Mouse (Mus musculus): ENCODE results near the gene Slc38a8.

Slc38a8 gene

GRCm38 (mm10) chr8:119501598-119501997 lies at the start of gene Slc38a8:
Gene Slc38a8 (minus strand): TSS chr8:119501698.
- DNase-seq, result no peak

GRCm38 (mm10) chr8:119548560-119549113 lies 47.1 kb upstream of the Slc38a8 start:
- DNase-seq, result no peak

DNA sequence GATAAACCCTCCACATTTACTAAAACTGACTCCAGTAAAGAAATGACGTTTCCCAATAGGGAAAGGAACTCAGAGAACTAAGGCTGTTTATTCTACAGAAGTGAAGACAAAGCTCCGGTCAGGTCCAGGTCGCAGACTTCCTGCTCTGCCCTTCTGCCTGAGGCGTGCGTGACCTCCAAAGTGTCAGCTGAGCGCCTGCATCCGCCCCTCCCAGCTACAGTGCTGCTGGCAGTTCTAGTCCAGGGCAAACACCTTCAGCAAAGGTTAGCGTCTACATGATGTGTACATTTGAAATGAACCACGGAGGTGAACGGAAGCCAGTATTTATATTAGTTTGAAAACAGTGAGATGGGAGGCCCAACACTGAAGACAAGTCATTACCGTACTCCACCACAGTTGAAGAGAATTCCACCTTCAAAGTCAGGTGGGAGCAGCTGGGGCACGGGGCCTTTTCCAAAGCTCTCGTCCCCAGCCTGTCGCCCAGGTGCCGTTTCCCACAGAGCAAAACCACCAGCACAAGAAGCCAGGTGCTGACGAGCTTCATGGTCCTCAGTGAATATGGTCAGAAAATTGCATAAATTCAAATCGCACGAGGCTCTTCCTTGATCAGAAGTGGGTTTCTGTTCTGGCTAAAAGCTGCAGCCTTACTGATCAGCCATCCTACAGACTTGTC lies 45.7 kb upstream of the Slc38a8 start:
- peak; percentile 41 to 63 for DNase-seq

DNA sequence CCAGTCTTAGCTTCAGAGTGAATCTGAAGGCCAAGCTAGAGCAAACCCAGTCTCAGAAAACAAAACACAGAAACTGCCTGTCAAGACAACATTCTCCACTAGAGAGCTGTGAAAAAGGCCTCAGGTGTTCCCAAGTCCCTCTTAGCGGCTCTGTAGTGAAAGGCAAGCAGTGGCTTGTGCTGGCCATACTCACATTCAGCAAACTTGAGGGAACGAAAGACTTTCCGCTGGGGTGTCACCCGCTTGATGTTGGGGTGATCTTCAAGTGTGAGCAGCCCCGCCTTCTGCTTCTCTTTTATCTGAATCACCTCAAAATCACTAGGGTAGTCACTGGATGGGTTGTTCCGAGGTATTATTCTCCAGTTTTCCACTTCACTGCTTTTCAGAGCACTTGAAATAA lies 44.3 kb upstream of the Slc38a8 start:
- DNase-seq, result no peak

DNA sequence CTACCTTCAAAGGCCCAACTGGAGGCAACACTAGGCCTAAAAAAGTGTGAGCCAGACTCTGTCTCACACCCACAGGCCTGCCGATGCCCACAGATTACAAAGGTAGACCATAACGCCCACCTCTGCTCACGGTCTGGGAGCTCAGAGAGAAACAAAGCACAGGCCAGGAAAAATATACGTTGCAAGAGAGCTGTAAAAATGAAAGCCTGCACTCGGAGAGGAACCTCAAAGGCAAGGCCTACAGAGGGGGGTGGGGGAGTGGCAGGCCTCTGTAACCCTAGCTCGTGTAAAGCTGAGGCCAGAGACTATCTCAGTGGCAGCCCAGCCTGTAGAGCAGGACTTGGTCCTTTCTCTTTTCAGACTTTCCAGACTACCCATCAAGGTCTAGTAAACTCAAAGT lies 43.7 kb upstream of the Slc38a8 start:
- no peak for DNase-seq

- no peak for DNase-seq
Measured at GRCm38 (mm10) chr8:119544606-119545005, 43.1 kb upstream of the Slc38a8 start.

DNA sequence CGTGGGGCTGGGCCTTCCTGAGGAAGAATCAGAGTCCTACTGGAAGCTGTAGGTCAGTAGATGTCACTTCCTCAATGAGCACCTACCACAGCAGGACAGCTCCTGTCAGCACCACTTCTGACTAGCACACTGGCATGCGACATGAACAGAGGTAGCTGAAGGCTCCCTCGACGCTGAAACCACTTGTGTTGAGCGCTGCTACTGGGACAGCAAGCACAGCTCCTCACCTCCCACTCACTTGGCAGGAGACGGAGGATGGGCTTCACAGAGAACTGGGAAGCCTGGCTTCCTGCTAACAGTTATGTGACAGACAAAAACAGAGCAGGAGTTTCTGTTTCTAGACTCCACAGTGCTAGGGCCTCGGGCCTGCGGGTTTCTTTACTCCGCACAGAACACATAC lies 30.5 kb upstream of the Slc38a8 start:
- DNase-seq, result no peak

GRCm38 (mm10) chr8:119531397-119531796 lies 29.9 kb upstream of the Slc38a8 start:
- no peak for DNase-seq

GRCm38 (mm10) chr8:119530937-119531336 lies 29.4 kb upstream of the Slc38a8 start:
- DNase-seq, result no peak

DNA sequence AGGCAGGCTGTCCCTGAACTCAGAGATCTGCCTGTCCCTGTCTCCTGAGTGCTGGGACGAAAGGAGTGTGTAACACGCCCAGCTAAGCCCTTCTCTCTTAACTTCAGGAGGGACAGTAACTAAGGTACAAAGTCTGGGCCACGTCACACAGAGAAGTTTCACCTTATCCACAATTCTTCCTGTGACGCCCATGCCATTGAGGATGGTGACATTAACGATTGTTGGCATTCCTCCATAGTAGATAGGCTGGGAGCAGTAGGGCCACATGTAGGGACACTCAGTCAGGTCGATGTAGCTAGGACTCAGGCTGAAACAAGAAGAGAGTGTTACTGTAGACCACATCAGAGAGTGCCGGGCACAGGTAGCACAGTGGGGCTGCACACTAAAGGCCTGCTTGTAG lies 27.3 kb upstream of the Slc38a8 start:
- DNase-seq, result no peak

GRCm38 (mm10) chr8:119520102-119520501 lies 18.6 kb upstream of the Slc38a8 start:
- no peak for DNase-seq

DNA sequence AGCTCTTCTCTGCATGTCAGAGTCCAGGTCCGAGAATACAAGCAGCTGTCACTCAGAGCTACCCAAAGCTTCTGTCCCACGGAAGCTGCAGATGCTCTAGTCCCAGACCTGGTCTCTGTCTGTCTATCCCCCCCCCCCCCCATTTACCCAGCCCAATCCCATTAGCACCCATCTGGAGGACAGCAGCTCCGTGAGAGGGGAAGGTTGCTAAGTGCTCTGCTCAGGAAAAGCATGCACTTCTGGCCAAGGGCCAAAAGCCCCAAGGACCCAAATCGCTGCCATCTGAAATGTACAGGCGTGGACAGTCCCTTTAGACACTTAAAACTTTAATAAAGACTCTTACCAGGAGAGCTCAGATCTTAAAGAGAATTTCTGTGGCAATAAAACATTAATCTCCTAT lies 15.2 kb upstream of the Slc38a8 start:
- no peak for DNase-seq

- DNase-seq, result no peak
Measured at GRCm38 (mm10) chr8:119515767-119516166, 14.3 kb upstream of the Slc38a8 start.

DNA sequence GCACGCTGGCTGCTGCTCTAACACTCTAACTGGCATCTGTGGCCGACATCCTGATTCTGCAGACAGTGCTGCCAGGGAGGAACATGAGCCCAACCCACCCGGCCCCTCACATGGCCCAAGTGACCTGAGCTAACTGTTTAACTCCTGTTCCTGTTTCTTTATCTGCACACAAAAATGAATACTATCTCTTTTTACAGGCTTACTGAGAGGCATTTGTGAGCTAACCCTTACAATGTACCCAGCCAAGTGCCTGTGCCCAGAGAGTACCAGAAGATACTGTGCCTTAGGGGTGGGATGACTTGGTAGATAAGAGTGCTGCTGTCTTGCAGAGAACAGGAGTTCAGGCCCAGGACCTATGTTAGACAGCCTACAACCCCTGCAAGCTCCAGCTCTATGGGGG lies 13.4 kb upstream of the Slc38a8 start:
- DNase-seq, result no peak

- no peak for DNase-seq
Measured at GRCm38 (mm10) chr8:119513405-119513804, 11.9 kb upstream of the Slc38a8 start.

GRCm38 (mm10) chr8:119511722-119512121 lies 10.2 kb upstream of the Slc38a8 start:
- DNase-seq, result no peak

GRCm38 (mm10) chr8:119510471-119510870 lies 9.0 kb upstream of the Slc38a8 start:
- no peak for DNase-seq

DNA sequence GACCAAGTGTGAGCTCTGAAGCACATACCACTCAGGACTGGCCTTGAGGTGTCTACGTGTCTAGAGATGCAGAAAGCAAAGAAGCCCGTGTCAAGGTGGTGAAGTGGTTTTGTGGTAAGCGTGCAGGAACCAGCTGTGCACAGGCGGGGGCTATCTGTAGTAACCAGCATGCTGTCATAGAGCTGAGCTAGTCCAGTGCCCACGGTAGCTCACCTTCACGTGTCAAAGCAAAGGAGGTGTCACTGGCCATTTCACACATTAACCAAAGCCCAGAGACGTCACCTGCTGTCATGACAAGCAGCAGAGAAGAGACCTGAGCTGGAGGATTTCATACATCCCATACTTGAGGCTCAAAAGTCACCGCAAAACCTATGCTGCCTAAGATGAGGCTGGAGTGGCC lies 4.6 kb upstream of the Slc38a8 start:
- DNase-seq, result no peak

GRCm38 (mm10) chr8:119505488-119505887 lies 4.0 kb upstream of the Slc38a8 start:
- DNase-seq, result no peak

DNA sequence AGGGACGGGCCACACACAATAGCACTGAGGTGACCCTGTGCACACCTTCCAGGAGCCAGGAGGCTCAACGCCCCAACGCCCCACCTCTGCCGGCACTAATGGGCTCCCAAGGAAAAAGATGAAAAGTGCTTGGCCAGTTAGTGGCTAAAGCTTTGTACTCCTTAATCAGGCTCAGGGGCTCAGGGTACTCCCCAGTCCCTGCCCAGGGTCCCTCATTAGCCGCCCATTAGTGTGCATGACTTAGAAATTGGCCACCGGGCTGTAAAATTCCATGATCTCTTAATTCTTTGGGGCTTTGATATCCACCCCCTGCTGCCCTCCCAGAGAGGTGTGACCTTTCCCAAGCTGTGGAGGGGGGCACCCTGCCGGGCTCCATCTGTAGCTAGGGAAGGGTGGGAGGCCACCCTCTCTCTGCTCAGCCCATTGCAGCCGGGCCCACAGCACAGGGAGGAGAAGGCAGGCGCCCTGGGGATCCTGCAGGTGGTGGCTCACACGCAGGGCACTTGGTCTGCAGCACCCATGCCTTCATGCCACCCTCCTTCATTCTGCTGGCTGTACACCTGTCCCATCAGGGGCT lies 1.8 kb upstream of the Slc38a8 start:
- DNase-seq, result no peak

- DNase-seq, result no peak
Measured at GRCm38 (mm10) chr8:119502111-119502510, 613 bp upstream of the Slc38a8 start.

DNA sequence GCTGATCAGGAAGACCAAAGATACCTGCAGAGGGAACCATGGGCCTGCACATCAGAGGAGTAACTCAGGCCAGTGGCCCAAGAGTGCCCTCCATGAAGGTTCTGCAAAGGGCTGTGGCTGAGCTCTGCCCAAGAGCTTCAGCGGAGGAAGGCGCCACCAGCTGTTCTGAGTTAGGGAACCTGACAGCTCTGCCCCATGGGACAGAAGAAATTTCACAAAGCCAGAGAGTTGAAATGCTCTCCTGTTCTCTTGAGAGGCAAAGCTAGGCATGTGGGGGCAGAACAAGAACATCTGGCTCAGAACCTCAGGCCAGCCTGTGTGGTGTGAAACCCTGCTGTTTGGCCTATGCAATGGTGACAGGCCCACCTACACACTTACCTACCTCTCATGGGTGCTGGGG lies 1.7 kb downstream of the Slc38a8 start:
- DNase-seq, result no peak

- peak; percentile 62 to 64 for DNase-seq
Measured at GRCm38 (mm10) chr8:119496848-119497247, 4.7 kb downstream of the Slc38a8 start.

GRCm38 (mm10) chr8:119487093-119487492 lies 14.4 kb downstream of the Slc38a8 start:
- DNase-seq, result peak; percentile 24 to 62

Data from kidney, postnatal 25 days (tissue).